Mouse (Mus musculus) adrenal gland, adult (tissue): Measurements from ENCODE around the gene Tceal3.

ENCODE experiments used
- DNase-seq, 2 experiments: peaks; one replicate each; pipeline ENCODE4 v3.0.0; 2022 to 2023; ENCODE audit warnings: low spot score in 1 of 2; ENCODE audit not compliant: inconsistent age in 2 of 2

Tceal3 gene

DNA sequence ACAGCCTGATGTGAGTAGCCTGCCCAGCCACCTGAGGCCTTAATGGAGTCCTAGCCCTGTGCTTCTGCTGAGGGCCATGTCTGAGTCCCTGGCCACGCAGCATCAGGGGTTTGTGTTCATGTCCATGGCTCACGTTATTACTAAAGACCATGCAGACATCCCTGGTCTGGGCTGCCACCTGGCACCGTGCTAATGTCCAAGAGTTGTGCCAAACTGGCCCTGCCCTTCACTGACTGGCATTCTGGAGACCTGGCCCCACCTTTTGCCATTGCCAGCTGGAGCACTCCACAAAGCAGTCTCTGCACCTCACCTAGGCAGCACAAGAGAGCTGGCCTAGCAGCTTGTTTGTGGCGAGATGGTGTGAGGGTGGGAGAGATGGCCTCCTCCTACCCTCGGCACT is 102.6 kb downstream of the Tceal3 start:
- DNase-seq: no peak

DNA sequence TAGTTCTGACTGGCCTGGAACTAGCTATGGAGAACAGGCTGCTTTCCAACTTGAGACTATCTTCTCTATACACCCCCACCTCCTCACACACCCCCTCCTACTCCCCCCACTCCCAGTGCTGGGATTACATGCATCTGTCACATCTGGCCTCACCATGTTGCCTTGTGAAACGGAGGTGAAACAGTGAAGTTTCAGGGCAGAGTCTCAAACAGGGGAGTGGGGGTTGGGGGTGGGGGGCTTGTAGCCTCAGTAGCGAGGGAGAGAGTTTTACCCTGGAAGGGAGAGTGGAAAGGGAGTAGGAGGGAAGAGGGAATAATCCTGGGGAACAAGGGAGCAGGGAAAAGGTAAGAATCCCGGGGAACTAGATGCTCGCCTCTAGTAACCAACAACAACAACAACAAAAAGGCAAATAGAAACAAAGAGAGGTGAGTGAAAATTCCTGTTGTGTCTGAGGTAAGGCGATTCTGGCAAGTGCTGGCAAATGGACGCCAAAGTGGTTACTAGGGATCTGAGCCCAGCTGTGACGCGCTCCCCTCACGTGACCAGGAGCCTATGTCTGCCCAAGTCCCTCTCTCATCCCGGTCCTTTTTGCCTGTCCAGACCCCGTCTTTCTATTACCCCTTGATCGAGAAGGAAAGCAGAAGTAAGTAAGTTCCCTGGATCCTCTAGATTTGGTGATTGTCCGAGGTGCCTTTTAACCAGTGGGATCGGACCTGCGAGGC is 117.0 kb downstream of the Tceal3 start, which contains the start of gene Tceal1:
Tceal1 (plus strand) TSS at position 537 of the 722 bp plus-strand sequence.
- DNase-seq: peak; percentile 67 to 87

- peak; percentile 48 to 82 for DNase-seq
These were observed 117.6 kb downstream of the Tceal3 start for GRCm38 (mm10) chrX:136708168-136708681.

DNA sequence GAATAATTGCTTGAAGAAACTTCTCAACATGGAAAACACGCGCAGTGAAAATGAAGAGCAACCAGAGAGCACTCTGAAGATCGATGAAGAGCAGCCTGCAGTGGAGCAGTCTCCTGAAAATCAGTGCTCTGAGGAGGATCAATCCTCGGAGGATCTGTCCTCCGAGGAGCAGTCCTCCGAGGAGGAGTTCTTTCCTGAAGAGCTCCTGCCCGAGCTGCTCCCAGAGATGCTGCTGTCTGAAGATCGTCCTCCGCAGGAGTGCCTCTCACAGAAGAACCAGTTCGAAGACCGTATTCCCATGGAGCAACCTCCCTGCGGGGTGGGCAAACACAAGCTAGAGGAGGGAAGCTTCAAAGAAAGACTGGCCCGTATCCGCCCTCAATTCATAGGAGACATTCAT is 118.1 kb downstream of the Tceal3 start:
- DNase-seq: no peak

- peak in 1 of 2 experiments; percentile 31 for DNase-seq
These were observed 124.3 kb downstream of the Tceal3 start for GRCm38 (mm10) chrX:136714742-136715474.
